Mouse (Mus musculus): ENCODE measurements around the gene Lat2. TPM values are rescaled to one million over a fixed set of nuclear protein-coding genes. Genes with fewer than 3 reads are reported as not detected.

Lat2 gene
- polyA plus RNA-seq, 1 experiment: 5.6 TPM

- no peak for DNase-seq (ENCODE audit: extremely low spot score in 1 of 2, low spot score in 1 of 2)
Measured at GRCm38 (mm10) chr5:134614296-134614695, 529 bp downstream of the Lat2 start.

- no peak for DNase-seq (ENCODE audit: extremely low spot score in 1 of 2, low spot score in 1 of 2)
Measured at GRCm38 (mm10) chr5:134613727-134614126, 1.1 kb downstream of the Lat2 start.

- no peak for DNase-seq (ENCODE audit: extremely low spot score in 1 of 2, low spot score in 1 of 2)
Measured at GRCm38 (mm10) chr5:134611810-134612521, 2.9 kb downstream of the Lat2 start.

- DNase-seq (ENCODE audit: extremely low spot score in 1 of 2, low spot score in 1 of 2): no peak
Measured at GRCm38 (mm10) chr5:134609916-134610643, 4.7 kb downstream of the Lat2 start.

GRCm38 (mm10) chr5:134607121-134607520 lies 7.7 kb downstream of the Lat2 start:
- DNase-seq (ENCODE audit: extremely low spot score in 1 of 2, low spot score in 1 of 2): no peak

- no peak for DNase-seq (ENCODE audit: extremely low spot score in 1 of 2, low spot score in 1 of 2)
Measured at GRCm38 (mm10) chr5:134606314-134606713, 8.5 kb downstream of the Lat2 start.

- DNase-seq (ENCODE audit: extremely low spot score in 1 of 2, low spot score in 1 of 2): no peak
Measured at GRCm38 (mm10) chr5:134604376-134604775, 10.4 kb downstream of the Lat2 start.

GRCm38 (mm10) chr5:134597711-134598110 lies 17.1 kb downstream of the Lat2 start:
- no peak for DNase-seq (ENCODE audit: extremely low spot score in 1 of 2, low spot score in 1 of 2)

GRCm38 (mm10) chr5:134593093-134593492 lies 21.7 kb downstream of the Lat2 start:
- no peak for DNase-seq (ENCODE audit: extremely low spot score in 1 of 2, low spot score in 1 of 2)

- no peak for DNase-seq (ENCODE audit: extremely low spot score in 1 of 2, low spot score in 1 of 2)
Measured at GRCm38 (mm10) chr5:134592026-134592581, 22.7 kb downstream of the Lat2 start.

- DNase-seq (ENCODE audit: extremely low spot score in 1 of 2, low spot score in 1 of 2): no peak
Measured at GRCm38 (mm10) chr5:134589900-134590299, 24.9 kb downstream of the Lat2 start.

- DNase-seq (ENCODE audit: extremely low spot score in 1 of 2, low spot score in 1 of 2): no peak
Measured at GRCm38 (mm10) chr5:134584798-134585197, 30.0 kb downstream of the Lat2 start.

GRCm38 (mm10) chr5:134583884-134584213 lies 31.0 kb downstream of the Lat2 start:
- no peak for DNase-seq (ENCODE audit: extremely low spot score in 1 of 2, low spot score in 1 of 2)

- DNase-seq (ENCODE audit: extremely low spot score in 1 of 2, low spot score in 1 of 2): no peak
Measured at GRCm38 (mm10) chr5:134583006-134583883, 31.6 kb downstream of the Lat2 start.

- DNase-seq (ENCODE audit: extremely low spot score in 1 of 2, low spot score in 1 of 2): peak; percentile 88 to 99
Measured at GRCm38 (mm10) chr5:134582221-134582907, 32.5 kb downstream of the Lat2 start.

GRCm38 (mm10) chr5:134581146-134581545 lies 33.7 kb downstream of the Lat2 start, which contains the start of gene Rfc2:
Gene Rfc2 (plus strand): TSS chr5:134581366.
- DNase-seq (ENCODE audit: extremely low spot score in 1 of 2, low spot score in 1 of 2): no peak

- DNase-seq (ENCODE audit: extremely low spot score in 1 of 2, low spot score in 1 of 2): no peak
Measured at GRCm38 (mm10) chr5:134579135-134579534, 35.7 kb downstream of the Lat2 start.

GRCm38 (mm10) chr5:134577534-134577933 lies 37.3 kb downstream of the Lat2 start:
- DNase-seq (ENCODE audit: extremely low spot score in 1 of 2, low spot score in 1 of 2): no peak

GRCm38 (mm10) chr5:134576517-134577220 lies 38.2 kb downstream of the Lat2 start:
- no peak for DNase-seq (ENCODE audit: extremely low spot score in 1 of 2, low spot score in 1 of 2)

- no peak for DNase-seq (ENCODE audit: extremely low spot score in 1 of 2, low spot score in 1 of 2)
Measured at GRCm38 (mm10) chr5:134575833-134576232, 39.0 kb downstream of the Lat2 start.

All from frontal cortex, adult 2 months (tissue).